Mouse (Mus musculus) liver, embryonic 11.5 days (tissue): Measurements from ENCODE around the gene Chit1. TPM values are rescaled to one million over a fixed set of nuclear protein-coding genes. Genes with fewer than 3 reads are reported as not detected.

ENCODE experiments used
- ATAC-seq: fragments of 200-750 bp; cut with Nextera tagmentation; replicated peaks from 2 replicates; pipeline ENCODE4 v1.8.0; 2017; ENCODE audit warnings: moderate number of reproducible peaks, mild to moderate bottlenecking, moderate TSS enrichment, moderate library complexity; ENCODE audit not compliant: low FRiP score
- DNase-seq: peaks from one replicate; pipeline ENCODE4 v3.0.0-alpha.2; 2017; ENCODE audit warnings: low spot score
- H3K27ac ChIP-seq: fragments of 300-500 bp; sonication (generic); 2 replicates; pipeline ENCODE4 v1.5.1; 2014; ENCODE audit warnings: mild to moderate bottlenecking, low read depth, low read length, control low read depth
- H3K27me3 ChIP-seq: fragments of 300-500 bp; sonication (generic); replicated peaks from 2 replicates; pipeline ENCODE4 v1.6.1; 2014; ENCODE audit warnings: low read length, mixed read lengths; ENCODE audit not compliant: control insufficient read depth, insufficient read depth
- H3K36me3 ChIP-seq: fragments of 300-500 bp; sonication (generic); 2 replicates; pipeline ENCODE4 v1.6.1; 2014; ENCODE audit warnings: mild to moderate bottlenecking, low read length, moderate library complexity, mixed read lengths; ENCODE audit not compliant: control insufficient read depth, insufficient read depth
- H3K4me1 ChIP-seq: fragments of 300-500 bp; sonication (generic); replicated peaks from 2 replicates; pipeline ENCODE4 v1.6.1; 2014; ENCODE audit warnings: low read length, mixed read lengths; ENCODE audit not compliant: control insufficient read depth, insufficient read depth
- H3K4me2 ChIP-seq: fragments of 300-500 bp; sonication (generic); 2 replicates; pipeline ENCODE4 v1.6.1; 2014; ENCODE audit warnings: mild to moderate bottlenecking, control low read depth, moderate library complexity
- H3K4me3 ChIP-seq: fragments of 300-500 bp; sonication (generic); 2 replicates; pipeline ENCODE4 v1.5.1; 2014; ENCODE audit warnings: low read depth, low read length, control low read depth
- H3K9ac ChIP-seq: fragments of 300-500 bp; sonication (generic); 2 replicates; pipeline ENCODE4 v1.6.1; 2014; ENCODE audit warnings: low read depth, low read length, control low read depth
- H3K9me3 ChIP-seq: fragments of 300-500 bp; sonication (generic); 2 replicates; pipeline ENCODE4 v1.6.1; 2016; ENCODE audit warnings: low read length, inconsistent platforms, mixed read lengths; ENCODE audit not compliant: control insufficient read depth
- WGBS: fragments of 180-500 bp; shearing (Covaris S2); extraction: QIAGEN DNeasy Blood & Tissue Kit; methylation state at CpG from one replicate; pipeline ENCODE4 v1.1.7; 2014; 5-methylcytosine and 5-hydroxymethylcytosine counted together
- polyA plus RNA-seq: library from polyadenylated mRNA; unstranded; fragments of >200 nt; fragmentation: Nextera tagmentation; extraction: Ambion mirVana; gene quantifications from 2 replicates; pipeline ENCODE4 v1.2.1, GENCODE M21; 2014

Chit1 gene
- polyA plus RNA-seq, 1 experiment from 2014 or later: not detected

DNA sequence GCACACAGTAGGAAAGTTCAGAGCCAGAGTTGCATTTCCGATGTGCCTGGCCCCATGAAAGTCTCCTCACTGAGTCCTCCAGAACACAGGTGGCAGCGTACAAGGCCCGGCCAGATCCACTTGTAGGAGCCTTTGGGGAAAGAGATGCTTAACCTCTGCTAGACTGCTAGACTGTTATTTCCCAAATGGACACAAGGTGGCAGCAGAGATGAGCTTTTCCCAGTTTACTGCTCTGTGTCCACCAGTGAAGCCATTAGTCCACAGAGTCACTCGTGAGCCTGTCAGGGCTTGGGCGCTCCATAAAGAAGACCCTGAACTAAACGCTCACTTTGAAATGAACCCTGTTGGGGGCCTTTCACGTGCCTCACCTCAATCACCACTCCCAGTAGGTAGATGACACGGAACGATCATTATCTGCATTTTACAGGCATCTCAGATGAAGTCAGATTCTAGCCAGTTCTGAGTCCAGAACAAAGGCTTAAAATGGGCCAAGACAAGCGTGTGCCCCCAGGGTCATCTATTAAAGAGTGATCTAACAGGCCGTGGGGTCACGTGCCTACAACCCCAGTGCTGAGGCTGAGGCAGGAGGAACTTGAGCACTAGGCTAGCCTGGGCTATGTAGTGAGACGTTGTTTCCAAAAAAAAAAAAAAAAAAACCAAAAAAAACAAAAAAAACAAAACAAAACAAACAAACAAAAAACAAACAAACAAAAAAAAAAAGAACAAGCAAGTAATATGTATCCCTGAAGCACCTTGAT lies 40.8 kb downstream of the Chit1 start:
- H3K4me2 ChIP-seq: no peak overlapping the region
- H3K27me3 ChIP-seq: no peaks in the 10 kb centered on the region
- no peaks in the 10 kb centered on the region for H3K36me3 ChIP-seq
- H3K27ac ChIP-seq: no peak overlapping the region
- DNase-seq (peak; percentile 79), ATAC-seq (peak; percentile 46)
- no peak overlapping the region for H3K9ac ChIP-seq
- H3K4me1 ChIP-seq: peaks cover 6% of the 10 kb centered on the region; the same call in 1 of the 2 replicates
- no peaks in the 10 kb centered on the region for H3K9me3 ChIP-seq
- no peak overlapping the region for H3K4me3 ChIP-seq
- WGBS: 29% methylated on average over 13 of the region's 13 CpGs

DNA sequence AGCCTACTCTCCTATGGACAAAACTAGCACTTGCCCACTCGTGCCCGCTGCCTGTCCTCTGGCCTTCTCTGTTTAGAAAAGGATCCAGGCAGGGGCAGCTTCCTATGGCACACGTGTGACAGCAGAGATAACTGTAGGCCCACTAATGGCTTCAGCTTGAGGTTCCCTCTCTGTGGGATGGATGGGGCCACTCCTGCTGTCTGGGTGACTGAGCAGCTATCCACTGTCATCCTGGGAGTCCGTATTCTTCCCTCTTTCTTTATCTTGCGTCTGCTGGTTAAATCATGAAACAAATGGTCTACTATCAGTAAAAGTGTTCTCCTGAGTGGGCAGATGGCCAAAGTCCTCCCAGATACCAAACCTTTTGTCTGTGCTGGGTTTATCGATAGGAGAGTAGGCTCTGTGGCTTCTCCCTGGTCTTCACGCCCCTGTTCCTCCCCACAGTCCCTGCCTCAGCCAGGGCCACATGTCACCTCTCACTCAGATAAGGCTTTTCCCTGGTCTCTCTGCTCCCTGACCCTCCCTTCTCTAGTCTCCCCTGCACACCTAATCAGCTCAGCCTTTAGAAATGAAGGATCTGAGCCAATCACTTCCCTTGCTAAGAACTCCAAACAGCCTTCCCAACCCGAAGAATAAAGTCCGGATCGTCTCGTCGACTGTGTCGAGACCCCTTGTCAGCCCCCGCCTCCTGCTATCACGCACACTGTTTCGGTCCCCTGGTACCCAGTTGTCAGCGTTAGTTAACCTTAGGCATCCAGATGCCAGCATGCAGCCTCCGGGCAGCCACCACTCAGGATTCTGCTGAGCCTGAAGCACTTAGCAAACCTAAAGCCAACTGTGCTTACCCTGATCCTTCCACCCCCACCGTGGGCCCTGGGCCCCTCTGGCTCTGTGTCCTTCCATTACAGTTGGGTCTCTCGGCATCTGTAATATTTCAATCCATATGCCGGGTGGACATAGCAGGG lies 41.9 kb downstream of the Chit1 start:
- no peak overlapping the region for H3K4me3 ChIP-seq
- H3K4me1 ChIP-seq: peaks cover 6% of the 10 kb centered on the region; the same call in 1 of the 2 replicates
- DNase-seq (peak; percentile 39), ATAC-seq (peak; percentile 82)
- H3K36me3 ChIP-seq: no peaks in the 10 kb centered on the region
- no peak overlapping the region for H3K27ac ChIP-seq
- no peak overlapping the region for H3K9ac ChIP-seq
- no peak overlapping the region for H3K4me2 ChIP-seq
- no peaks in the 10 kb centered on the region for H3K27me3 ChIP-seq
- H3K9me3 ChIP-seq: no peaks in the 10 kb centered on the region
- 45% methylated on average over 21 of the region's 21 CpGs for WGBS

DNA sequence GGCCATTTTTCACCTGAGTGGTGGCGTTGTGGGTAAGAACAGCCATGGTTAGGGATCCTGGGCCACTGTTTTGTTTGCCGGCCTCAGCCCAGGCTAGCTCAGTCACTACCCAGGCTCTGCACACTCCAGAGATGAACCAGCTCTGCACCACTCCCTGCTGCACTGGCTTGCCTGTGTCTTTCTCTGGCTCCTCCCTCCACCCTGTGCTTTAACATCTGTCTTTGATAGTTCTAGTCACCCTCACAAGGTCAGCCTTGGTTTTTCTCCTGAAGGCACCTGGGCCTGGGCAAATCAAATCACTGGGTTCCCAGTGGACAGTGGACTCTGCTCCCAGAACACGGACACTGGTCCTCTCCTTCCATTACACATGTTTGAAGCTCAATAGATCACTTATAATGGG lies 43.1 kb downstream of the Chit1 start:
- DNase-seq (no peak), ATAC-seq (no peak)
- Histone ChIP-seq H3K4me1 (peaks cover 6% of the 10 kb centered on the region; the same call in 1 of the 2 replicates), H3K36me3 (no peaks in the 10 kb centered on the region), H3K4me2 (no peak overlapping the region), H3K27me3 (no peaks in the 10 kb centered on the region), H3K4me3 (no peak overlapping the region), H3K9me3 (no peaks in the 10 kb centered on the region), H3K27ac (no peak overlapping the region), H3K9ac (no peak overlapping the region)
- 86% methylated on average over 3 of the region's 3 CpGs for WGBS

DNA sequence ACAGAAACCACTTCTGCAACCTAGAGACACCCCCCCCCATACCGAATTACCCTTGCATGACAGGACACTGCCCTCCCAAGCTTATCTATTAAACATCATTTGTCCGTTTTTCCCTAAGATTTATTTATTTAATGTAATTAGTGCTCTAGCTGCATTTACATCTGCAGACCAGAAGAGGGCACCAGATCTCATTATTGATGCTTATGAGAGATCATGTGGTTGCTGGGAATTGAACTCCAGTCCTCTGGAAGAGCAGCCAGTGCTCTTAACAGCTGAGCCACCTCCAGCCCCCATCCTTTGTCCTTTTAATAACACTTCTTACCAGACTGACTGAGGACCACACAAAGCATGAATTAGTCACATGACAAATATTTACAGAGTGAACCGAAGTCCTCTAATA lies 43.6 kb downstream of the Chit1 start:
- H3K4me3 ChIP-seq: no peak overlapping the region
- no peaks in the 10 kb centered on the region for H3K27me3 ChIP-seq
- H3K4me2 ChIP-seq: no peak overlapping the region
- WGBS: 51% methylated on average over 3 of the region's 3 CpGs
- no peak overlapping the region for H3K9ac ChIP-seq
- H3K9me3 ChIP-seq: no peaks in the 10 kb centered on the region
- H3K4me1 ChIP-seq: peaks cover 6% of the 10 kb centered on the region; the same call in 1 of the 2 replicates
- H3K36me3 ChIP-seq: no peaks in the 10 kb centered on the region
- ATAC-seq (no peak), DNase-seq (no peak)
- H3K27ac ChIP-seq: no peak overlapping the region

DNA sequence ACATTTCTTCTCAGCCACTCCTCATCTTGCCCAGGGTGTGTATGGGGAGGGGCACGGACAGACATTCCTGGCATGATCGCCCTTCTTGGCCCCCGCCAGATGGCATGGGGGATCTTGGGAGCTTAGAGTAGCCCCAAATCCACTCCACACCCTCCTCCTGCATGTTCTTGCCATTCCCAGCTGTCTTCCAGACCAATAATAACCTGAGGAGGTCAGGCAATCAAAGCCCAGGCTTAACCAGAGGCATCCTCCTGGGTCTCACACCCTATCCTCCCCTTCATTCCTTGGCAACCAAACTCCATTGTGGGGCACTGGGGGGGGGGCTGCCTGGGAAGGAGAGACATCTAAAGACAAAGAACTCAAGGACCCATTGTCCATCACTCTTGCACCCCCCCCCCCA lies 49.4 kb downstream of the Chit1 start:
- ATAC-seq: no peak

DNA sequence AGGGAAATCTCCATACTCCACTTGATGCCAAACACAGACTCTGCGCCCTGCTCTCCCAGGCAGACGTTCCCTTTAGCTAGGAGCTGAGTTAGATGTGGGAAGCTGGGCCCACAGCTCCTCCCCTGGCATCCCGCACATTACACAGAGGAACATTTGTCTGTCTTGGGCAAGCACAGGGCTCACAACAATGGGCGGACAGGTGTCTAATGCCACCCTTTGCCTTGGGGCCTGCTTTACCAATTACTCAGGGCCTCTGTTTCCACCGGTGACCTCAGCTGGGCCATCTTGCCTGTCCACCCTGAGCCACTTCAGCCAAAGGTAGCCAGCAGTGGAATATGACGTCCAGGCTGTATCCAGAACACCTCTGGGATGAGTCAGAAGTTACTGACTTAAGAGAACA lies 50.4 kb downstream of the Chit1 start:
- Histone ChIP-seq H3K9ac (no peak overlapping the region), H3K4me2 (no peak overlapping the region), H3K27ac (no peak overlapping the region), H3K36me3 (no peaks in the 10 kb centered on the region), H3K9me3 (no peaks in the 10 kb centered on the region), H3K4me1 (no peaks in the 10 kb centered on the region), H3K27me3 (no peaks in the 10 kb centered on the region), H3K4me3 (no peak overlapping the region)
- ATAC-seq: no peak
- WGBS: 76% methylated on average over 6 of the region's 6 CpGs
- no peak for DNase-seq

More for the DNA sequence above, 49.4 kb downstream of the Chit1 start:
- no peak for DNase-seq
- 82% methylated on average over 3 of the region's 3 CpGs for WGBS
- H3K9ac ChIP-seq: no peak overlapping the region
- no peak overlapping the region for H3K27ac ChIP-seq
- no peaks in the 10 kb centered on the region for H3K27me3 ChIP-seq
- no peak overlapping the region for H3K4me3 ChIP-seq
- no peaks in the 10 kb centered on the region for H3K36me3 ChIP-seq
- H3K4me1 ChIP-seq: no peaks in the 10 kb centered on the region
- no peaks in the 10 kb centered on the region for H3K9me3 ChIP-seq
- H3K4me2 ChIP-seq: no peak overlapping the region

DNA sequence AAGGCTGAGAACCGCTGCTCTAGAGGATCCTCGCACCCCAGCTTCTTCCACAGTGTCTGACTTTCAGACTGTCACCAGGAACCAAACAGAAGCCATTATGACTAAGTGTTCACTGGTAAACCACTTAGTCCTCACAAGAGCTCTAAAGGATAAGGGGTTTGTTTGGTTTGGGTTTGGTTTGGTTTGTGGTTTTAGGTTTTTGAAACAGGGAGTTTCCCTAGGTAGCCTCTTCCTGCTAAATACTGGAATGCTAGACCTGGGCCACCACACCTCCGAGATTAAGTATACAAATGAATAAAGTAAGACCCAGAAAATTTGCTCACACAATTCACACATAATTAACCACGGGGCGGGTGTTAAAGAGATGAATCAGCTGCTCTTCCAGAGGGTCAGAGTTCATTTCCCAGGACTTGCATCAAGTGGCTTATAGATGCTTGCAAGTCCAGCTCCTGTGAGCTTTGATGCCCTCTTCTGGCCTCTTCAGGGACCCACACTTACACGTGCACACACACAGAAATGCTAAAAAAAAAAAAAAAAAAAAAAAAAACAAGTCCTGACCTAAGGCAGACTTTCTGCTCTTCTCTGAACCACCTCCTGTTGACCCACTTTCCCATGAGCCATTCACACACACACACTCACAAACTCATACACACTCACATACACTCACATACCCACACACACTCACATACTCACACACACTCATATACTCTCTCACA lies 51.6 kb downstream of the Chit1 start:
- no peaks in the 10 kb centered on the region for H3K36me3 ChIP-seq
- no peaks in the 10 kb centered on the region for H3K27me3 ChIP-seq
- H3K4me2 ChIP-seq: no peak overlapping the region
- no peak for DNase-seq
- ATAC-seq: no peak
- no peaks in the 10 kb centered on the region for H3K4me1 ChIP-seq
- no peak overlapping the region for H3K4me3 ChIP-seq
- H3K9me3 ChIP-seq: no peaks in the 10 kb centered on the region
- WGBS: 76% methylated on average over 6 of the region's 6 CpGs
- H3K9ac ChIP-seq: no peak overlapping the region
- no peak overlapping the region for H3K27ac ChIP-seq

DNA sequence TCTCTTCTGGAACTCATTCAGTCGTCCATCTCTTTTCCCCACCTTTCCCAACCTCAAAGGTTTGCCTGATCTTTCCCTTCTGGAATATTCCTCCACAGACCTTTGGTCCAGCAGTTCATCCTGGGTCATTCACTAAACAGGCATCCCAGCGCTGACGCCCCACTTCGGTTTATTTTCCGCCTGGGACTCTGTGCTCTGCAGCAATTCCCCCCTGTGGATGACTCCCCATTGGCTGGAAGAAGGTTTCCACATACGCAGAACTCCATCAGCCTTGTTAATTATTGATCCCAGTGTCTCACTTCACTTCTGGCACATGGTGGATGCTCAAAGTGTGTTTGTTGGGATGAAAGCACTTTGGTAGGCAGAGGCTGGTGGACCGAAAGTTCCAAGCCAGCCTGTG lies 52.4 kb downstream of the Chit1 start:
- Histone ChIP-seq H3K4me3 (no peak overlapping the region), H3K4me1 (peaks cover 3% of the 10 kb centered on the region; the same call in 1 of the 2 replicates), H3K27ac (no peak overlapping the region), H3K4me2 (no peak overlapping the region), H3K9me3 (no peaks in the 10 kb centered on the region), H3K9ac (no peak overlapping the region), H3K27me3 (no peaks in the 10 kb centered on the region), H3K36me3 (no peaks in the 10 kb centered on the region)
- 82% methylated on average over 7 of the region's 7 CpGs for WGBS
- ATAC-seq (no peak), DNase-seq (no peak)
